Mouse (Mus musculus): Measurements from ENCODE around the gene Slc35a3.

DNA sequence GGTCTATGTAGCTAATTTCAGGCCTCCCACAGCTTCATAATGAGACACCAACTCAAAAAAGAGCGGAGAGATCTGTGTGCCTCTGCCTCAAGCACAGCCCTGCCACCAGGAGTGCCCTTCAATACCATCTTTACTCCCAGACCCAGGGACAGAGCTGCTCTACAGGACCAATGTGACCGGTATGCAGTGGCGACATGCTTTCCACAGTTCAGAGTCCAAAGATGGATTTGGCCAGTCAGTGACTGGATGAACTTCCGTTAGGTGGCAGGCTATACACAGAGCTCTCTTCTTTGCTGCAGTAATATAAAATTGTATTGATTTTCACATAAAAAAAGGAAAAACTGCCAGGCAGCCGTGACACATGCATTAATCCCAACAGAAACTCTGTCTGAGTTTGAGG is 8.8 kb downstream of the Slc35a3 start:
- no peak for TF ChIP-seq CTCF (IDR thresholded peaks at IDR 0.05; ENCODE audit: borderline replicate concordance, extremely low read depth, insufficient read depth, insufficient read length)
- no peak for TF ChIP-seq POLR2A (IDR thresholded peaks at IDR 0.05; ENCODE audit: borderline replicate concordance, extremely low read depth, insufficient read depth, insufficient read length, poor library complexity, severe bottlenecking)
